Mouse (Mus musculus): ENCODE results near the gene Olfr223.

GRCm38 (mm10) chr11:59642420-59642819 is 49.3 kb upstream of the Olfr223 start:
- TF ChIP-seq CTCF (IDR thresholded peaks at IDR 0.05; ENCODE audit: borderline replicate concordance, control insufficient read depth, extremely low read depth, insufficient read depth, low read length, poor library complexity) (no peak), POLR2A (IDR thresholded peaks at IDR 0.05; ENCODE audit: control insufficient read depth, extremely low read depth, insufficient read depth, low read length, poor library complexity) (no peak)
